Comparison of ENCODE assay signal across 24 mouse cellular contexts in the genomic region with DNA sequence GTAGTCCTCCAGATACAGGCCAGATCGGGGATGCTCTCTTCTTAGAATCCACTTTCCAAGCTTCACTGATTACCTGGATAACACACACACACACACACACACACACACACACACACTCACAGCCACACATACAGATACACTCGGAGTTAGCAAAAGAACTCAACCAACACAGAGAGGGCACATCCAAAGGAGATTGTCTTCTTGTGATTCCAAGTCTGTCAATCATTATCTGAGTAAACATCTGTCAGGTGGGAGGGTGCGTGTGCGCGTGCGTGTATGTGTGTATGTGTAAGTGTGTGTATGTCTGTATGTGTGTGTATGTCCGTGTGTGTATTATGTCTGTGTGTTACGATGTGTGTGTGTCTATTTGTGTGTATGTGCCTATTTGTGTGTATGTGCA. TPM values are rescaled to one million over a fixed set of nuclear protein-coding genes. Genes with fewer than 3 reads are reported as not detected.
DNase-seq lines count a peak whose midpoint lies in the region; ATAC-seq and TF ChIP-seq lines count a peak whose summit lies in the region.
"Had no signal": no experiment of that assay in that cellular context is flagged by ENCODE, and none has a peak within 500 bp of the region (broad histone marks: within the 10 kb centered on the region; RNA-seq: fewer than 3 reads in every experiment).

No protein-coding gene starts in this region.

- peak; percentile 89 for DNase-seq in liver, adult 2 months (ENCODE audit: extremely low read depth, low read depth, low spot score)
- no peak for DNase-seq in liver
- DNase-seq in stomach, postnatal 0 days (ENCODE audit: low spot score) = no peak
- no peak for DNase-seq in hindbrain, embryonic 10.5 days (ENCODE audit: low spot score)
- DNase-seq in left cerebral cortex, postnatal 14 days (ENCODE audit: low spot score in 2 of 2) = no peak
- DNase-seq: adrenal gland, postnatal 25 days; cerebellum, adult 9-10 months; gastrocnemius, postnatal 36 days; heart, adult 2 months; left cerebral cortex, postnatal 4 days had no signal

- H3K4me1 ChIP-seq in erythroblast, embryonic 14.5 days (ENCODE audit: control insufficient read depth) = no peaks in the 10 kb centered on the region
- peaks cover 14% of the 10 kb centered on the region; the same call in 1 of the 2 replicates for H3K4me1 ChIP-seq in liver, adult 2 months (ENCODE audit: control insufficient read depth, insufficient read depth, low read length)
- no peaks in the 10 kb centered on the region for H3K4me1 ChIP-seq in liver, embryonic 15.5 days (replicated peaks)
- H3K4me1 ChIP-seq in stomach, postnatal 0 days (replicated peaks; ENCODE audit: control insufficient read depth, insufficient read depth) = no peaks in the 10 kb centered on the region
- peaks cover 8% of the 10 kb centered on the region for H3K4me1 ChIP-seq in hindbrain, embryonic 10.5 days (replicated peaks)

- H3K79me2 ChIP-seq in liver, adult 2 months (ENCODE audit: control insufficient read depth, insufficient read depth, low read length) = peaks cover 16% of the 10 kb centered on the region; the same call in 1 of the 2 replicates

- peak overlapping the region; percentile 95 for H3K9ac ChIP-seq in liver, adult 2 months (ENCODE audit: low read depth, low read length)
- no peak overlapping the region for H3K9ac ChIP-seq in liver, embryonic 15.5 days
- no peak overlapping the region for H3K9ac ChIP-seq in stomach, postnatal 0 days (ENCODE audit: low read length)
- H3K9ac ChIP-seq: limb, embryonic 15.5 days had no signal

- TF ChIP-seq EP300 in stomach, postnatal 0 days (optimal IDR thresholded peaks at IDR 0.05) = no peak

- intact Hi-C loops in left cerebral cortex, postnatal 14 days (cut with DNase I) = no loop called here

- H3K27me3 ChIP-seq in erythroblast, embryonic 14.5 days (ENCODE audit: control insufficient read depth) = no peaks in the 10 kb centered on the region
- no peaks in the 10 kb centered on the region for H3K27me3 ChIP-seq in liver, adult 2 months (ENCODE audit: control insufficient read depth, insufficient read depth, low read length)
- H3K27me3 ChIP-seq in liver, embryonic 15.5 days = no peaks in the 10 kb centered on the region
- H3K27me3 ChIP-seq in stomach, postnatal 0 days (ENCODE audit: control insufficient read depth, insufficient read depth, low read length) = no peaks in the 10 kb centered on the region
- no peaks in the 10 kb centered on the region for H3K27me3 ChIP-seq in hindbrain, embryonic 10.5 days (ENCODE audit: insufficient read depth, poor library complexity, severe bottlenecking)
- H3K27me3 ChIP-seq: forebrain, embryonic 13.5 days; hindbrain, embryonic 13.5 days; limb, embryonic 15.5 days had no signal

- H3K27ac ChIP-seq in liver, adult 2 months (replicated peaks; ENCODE audit: insufficient read depth, low read depth, low read length) = peak overlapping the region; percentile 96
- H3K27ac ChIP-seq in liver, embryonic 15.5 days (replicated peaks) = peak overlapping the region; percentile 70
- H3K27ac ChIP-seq in stomach, postnatal 0 days (replicated peaks) = peak overlapping the region; percentile 86
- no peak overlapping the region for H3K27ac ChIP-seq in hindbrain, embryonic 10.5 days
- H3K27ac ChIP-seq: forebrain, embryonic 13.5 days; heart, adult 2 months; hindbrain, embryonic 13.5 days; limb, embryonic 15.5 days; macrophage had no signal

- no peak for ATAC-seq in erythroblast, adult 5-6 weeks (replicated peaks; ENCODE audit: low FRiP score, poor library complexity, severe bottlenecking)
- peak; percentile 23; the same call in 1 of the 2 replicates for ATAC-seq in liver, embryonic 15.5 days (ENCODE audit: insufficient read depth)
- no peak for ATAC-seq in stomach, postnatal 0 days (ENCODE audit: low FRiP score, low TSS enrichment)
- ATAC-seq: forebrain, embryonic 13.5 days; lung, postnatal 0 days had no signal

- TF ChIP-seq CTCF in liver, adult 2 months (IDR thresholded peaks at IDR 0.05; ENCODE audit: low read depth, low read length) = no peak
- TF ChIP-seq CTCF in stomach, postnatal 0 days (IDR thresholded peaks at IDR 0.05; ENCODE audit: low read depth) = no peak

- WGBS in liver, adult 2 months = 30% methylated on average over 8 of the region's 8 CpGs
- WGBS in liver, embryonic 15.5 days (ENCODE audit: insufficient replicate concordance) = 66% methylated on average over 8 of the region's 8 CpGs
- 79% methylated on average over 8 of the region's 8 CpGs for WGBS in stomach, postnatal 0 days
- 91% methylated on average over 8 of the region's 8 CpGs for WGBS in hindbrain, embryonic 10.5 days

- TF ChIP-seq POLR2A in liver, adult 2 months (IDR thresholded peaks at IDR 0.05; ENCODE audit: extremely low read depth, insufficient read depth, low read length) = no peak

- H3K36me3 ChIP-seq in erythroblast, embryonic 14.5 days (ENCODE audit: control insufficient read depth) = no peaks in the 10 kb centered on the region
- H3K36me3 ChIP-seq in liver, adult 2 months (ENCODE audit: control insufficient read depth, insufficient read depth, low read length) = no peaks in the 10 kb centered on the region
- H3K36me3 ChIP-seq in liver, embryonic 15.5 days (replicated peaks) = no peaks in the 10 kb centered on the region
- no peaks in the 10 kb centered on the region for H3K36me3 ChIP-seq in stomach, postnatal 0 days (ENCODE audit: control insufficient read depth, insufficient read depth, low read length)
- no peaks in the 10 kb centered on the region for H3K36me3 ChIP-seq in hindbrain, embryonic 10.5 days
- H3K36me3 ChIP-seq: hindbrain, embryonic 13.5 days; limb, embryonic 15.5 days had no signal

- H3K4me2 ChIP-seq in liver, embryonic 15.5 days = peak overlapping the region; percentile 50
- 0 out of 2 replicates have a peak overlapping the region, but pooled peaks have one; percentile 35 for H3K4me2 ChIP-seq in stomach, postnatal 0 days (replicated peaks; ENCODE audit: low read depth)
- H3K4me2 ChIP-seq: forebrain, embryonic 13.5 days; hindbrain, embryonic 13.5 days; limb, embryonic 15.5 days had no signal

- H3K9me3 ChIP-seq in erythroblast, embryonic 14.5 days (ENCODE audit: control insufficient read depth, low read length) = peaks cover 6% of the 10 kb centered on the region; the same call in 1 of the 2 replicates
- H3K9me3 ChIP-seq in liver, embryonic 15.5 days (replicated peaks) = no peaks in the 10 kb centered on the region
- no peaks in the 10 kb centered on the region for H3K9me3 ChIP-seq in stomach, postnatal 0 days (ENCODE audit: control insufficient read depth, low read length)
- no peaks in the 10 kb centered on the region for H3K9me3 ChIP-seq in hindbrain, embryonic 10.5 days
- H3K9me3 ChIP-seq: forebrain, embryonic 13.5 days; hindbrain, embryonic 13.5 days; limb, embryonic 15.5 days had no signal

- peak overlapping the region; percentile 49 for H3K4me3 ChIP-seq in erythroblast, embryonic 14.5 days (replicated peaks)
- peak overlapping the region; percentile 71 for H3K4me3 ChIP-seq in liver, adult 2 months (ENCODE audit: insufficient read depth, low read depth, low read length)
- H3K4me3 ChIP-seq in liver, embryonic 15.5 days (replicated peaks) = peak overlapping the region; percentile 49; the same call in 1 of the 2 replicates
- H3K4me3 ChIP-seq in stomach, postnatal 0 days (ENCODE audit: low read depth, low read length) = peak overlapping the region; percentile 20; the same call in 1 of the 2 replicates
- H3K4me3 ChIP-seq in hindbrain, embryonic 10.5 days = no peak overlapping the region
- H3K4me3 ChIP-seq: forebrain, embryonic 13.5 days; heart, adult 2 months; hindbrain, embryonic 13.5 days; limb, embryonic 15.5 days had no signal

RNA-seq across cellular contexts. Expression of gene Hsd17b2, which starts 0.5 kb away (rescaled TPM):
- polyA plus RNA-seq in erythroblast, embryonic 14.5 days (2012) = 0.06 TPM in 1 of 2 replicates, not detected in the other
- not detected in 2 replicates for total RNA-seq in erythroblast, adult 5-6 weeks (2015; ENCODE audit: low replicate concordance)
- total RNA-seq in erythroblast, adult 5-6 weeks (2017; ENCODE audit: low replicate concordance) = 1.0 TPM in 1 of 2 replicates, not detected in the other
- total RNA-seq in liver, adult 2 months (2014; rRNA removed) = 228 and 380 TPM in 2 replicates
- 234 and 259 TPM in 2 replicates for polyA plus RNA-seq in liver, adult 2 months (2012; rRNA removed)
- polyA plus RNA-seq in liver, embryonic 15.5 days (2015; fragmentation: Nextera tagmentation; extraction: Ambion mirVana) = 74.4 and 82.5 TPM in 2 replicates
- polyA plus RNA-seq in stomach, postnatal 0 days (2015; fragmentation: Nextera tagmentation; extraction: Ambion mirVana) = 113 and 124 TPM in 2 replicates
- not detected in 2 replicates for polyA plus RNA-seq in hindbrain, embryonic 10.5 days (2016; fragmentation: Nextera tagmentation; extraction: Ambion mirVana)
- under 1 TPM in 1 of 2 experiments, not detected in 1; 0.26 TPM for total RNA-seq in left cerebral cortex, postnatal 14 days (2021)
- total RNA-seq: adrenal gland, postnatal 25 days; common myeloid progenitor, adult 5-6 weeks; gastrocnemius, adult 18-20 months; gastrocnemius, postnatal 36 days; heart, adult 2 months; heart, postnatal 25 days; left cerebral cortex, postnatal 4 days; midbrain, postnatal 0 days had no signal
- polyA plus RNA-seq: brain, embryonic 14.5 days; heart, adult 2 months; heart, embryonic 14.5 days; hindbrain, embryonic 13.5 days; macrophage had no signal

RNA-seq across cellular contexts. Expression of gene Sdr42e1, which starts 27.8 kb away (rescaled TPM):
- polyA plus RNA-seq in erythroblast, embryonic 14.5 days (2012) = not detected in 2 replicates
- 0.96 and 4.0 TPM in 2 replicates for total RNA-seq in erythroblast, adult 5-6 weeks (2015; ENCODE audit: low replicate concordance)
- total RNA-seq in erythroblast, adult 5-6 weeks (2017; ENCODE audit: low replicate concordance) = 0.42 TPM in 1 of 2 replicates, not detected in the other
- total RNA-seq in liver, adult 2 months (2014; rRNA removed) = 56.5 and 77.6 TPM in 2 replicates
- 124 and 131 TPM in 2 replicates for polyA plus RNA-seq in liver, adult 2 months (2012; rRNA removed)
- 2.0 and 3.4 TPM in 2 replicates for polyA plus RNA-seq in liver, embryonic 15.5 days (2015; fragmentation: Nextera tagmentation; extraction: Ambion mirVana)
- 24.2 and 28.8 TPM in 2 replicates for polyA plus RNA-seq in stomach, postnatal 0 days (2015; fragmentation: Nextera tagmentation; extraction: Ambion mirVana)
- 0.84 and 1.0 TPM in 2 replicates for polyA plus RNA-seq in hindbrain, embryonic 10.5 days (2016; fragmentation: Nextera tagmentation; extraction: Ambion mirVana)
- total RNA-seq in left cerebral cortex, postnatal 14 days (2021) = 1 to 10 TPM; 4.1 to 4.9 TPM

Comparison
In these comparisons a context has a peak if more than half of its experiments do, and no peak if none do; other contexts are left out.
1. RNA of gene Hsd17b2, which starts 0.5 kb away (polyA plus RNA-seq): 234 to 259 TPM in liver, adult 2 months, 113 to 124 TPM in stomach, postnatal 0 days and 74.4 to 82.5 TPM in liver, embryonic 15.5 days; not detected in hindbrain, embryonic 10.5 days and 0.06 TPM in erythroblast, embryonic 14.5 days; every median in the first group is over 10 times any median in the second.